Mouse (Mus musculus) neural tube, embryonic 13.5 days (tissue): ENCODE data around the gene Trmt112. TPM values are rescaled to one million over a fixed set of nuclear protein-coding genes. Genes with fewer than 3 reads are reported as not detected.

Source experiments
- ATAC-seq: fragments of 200-750 bp; cut with Nextera tagmentation; 2 replicates; pipeline ENCODE4 v1.8.0; 2017; ENCODE audit warnings: low read depth, mild to moderate bottlenecking, moderate TSS enrichment, moderate library complexity
- H3K27ac ChIP-seq: fragments of 300-500 bp; sonication (generic); replicated peaks from 2 replicates; pipeline ENCODE4 v1.5.1; 2015; ENCODE audit warnings: moderate library complexity, mild to moderate bottlenecking, inconsistent platforms
- H3K27me3 ChIP-seq: fragments of 300-500 bp; sonication (generic); 2 replicates; pipeline ENCODE4 v1.6.1; 2015; ENCODE audit warnings: mild to moderate bottlenecking, inconsistent platforms
- H3K36me3 ChIP-seq: fragments of 300-500 bp; sonication (generic); 2 replicates; pipeline ENCODE4 v1.6.1; 2015; ENCODE audit warnings: mild to moderate bottlenecking, inconsistent platforms
- H3K4me1 ChIP-seq: fragments of 300-500 bp; sonication (generic); replicated peaks from 2 replicates; pipeline ENCODE4 v1.6.1; 2015; ENCODE audit warnings: inconsistent platforms
- H3K4me2 ChIP-seq: fragments of 300-500 bp; sonication (generic); 2 replicates; pipeline ENCODE4 v1.6.1; 2015; ENCODE audit warnings: inconsistent platforms, mild to moderate bottlenecking, moderate library complexity
- H3K4me3 ChIP-seq: fragments of 300-500 bp; sonication (generic); 2 replicates; pipeline ENCODE4 v1.5.1; 2015; ENCODE audit warnings: mild to moderate bottlenecking, inconsistent platforms
- H3K9ac ChIP-seq: fragments of 300-500 bp; sonication (generic); 2 replicates; pipeline ENCODE4 v1.6.1; 2015; ENCODE audit warnings: moderate library complexity, mild to moderate bottlenecking, inconsistent platforms
- H3K9me3 ChIP-seq: fragments of 300-500 bp; sonication (generic); 2 replicates; pipeline ENCODE4 v1.6.1; 2016; ENCODE audit warnings: inconsistent platforms
- WGBS: fragments of 180-500 bp; shearing (Covaris S2); methylation state at CpG from one replicate; pipeline ENCODE4 v1.1.7; 2015; 5-methylcytosine and 5-hydroxymethylcytosine counted together
- polyA plus RNA-seq: library from polyadenylated mRNA; unstranded; fragments of >200 nt; fragmentation: Nextera tagmentation; extraction: Ambion mirVana; gene quantifications from 2 replicates; pipeline ENCODE4 v1.2.1, GENCODE M21; 2015

Trmt112 gene
- polyA plus RNA-seq, 1 experiment from 2014 or later = 117 TPM

DNA sequence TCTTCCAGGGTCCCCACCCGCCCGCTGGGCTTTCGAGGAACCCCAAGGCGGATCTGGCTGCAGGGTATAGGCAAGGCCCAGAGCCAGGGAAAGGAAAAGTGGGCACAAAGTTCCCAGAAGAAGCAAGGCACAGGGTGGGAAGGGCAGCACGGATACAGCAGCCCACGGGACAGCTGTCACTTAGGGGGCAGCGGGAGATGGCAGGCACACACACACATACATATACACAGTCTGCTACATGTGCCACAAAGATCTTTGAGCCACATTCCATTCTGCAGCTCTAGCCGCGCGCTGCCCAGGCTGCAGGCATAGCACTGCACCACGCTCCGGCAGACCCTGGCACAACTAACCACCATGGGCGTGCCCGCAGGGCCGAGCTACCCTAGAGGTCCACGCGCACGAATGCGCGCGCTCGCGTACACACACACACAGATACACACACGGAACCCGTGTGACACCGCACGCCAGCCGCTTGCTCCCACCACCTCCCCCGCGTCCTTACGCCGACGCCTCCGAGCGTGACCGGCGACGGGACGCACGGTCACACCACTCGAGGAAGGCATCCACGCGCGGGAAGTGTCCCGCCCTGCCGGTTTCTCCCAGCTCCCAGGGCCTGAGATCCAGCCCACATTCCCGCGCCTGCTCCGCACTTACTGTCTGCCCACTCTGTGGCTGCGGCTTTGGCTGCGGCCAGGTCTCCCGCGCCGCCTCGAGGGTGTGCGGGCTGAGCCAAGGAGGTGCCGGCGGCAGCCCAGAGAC lies 24.1 kb downstream of the Trmt112 start:
- 3% methylated on average over 58 of the region's 58 CpGs for WGBS
- no peaks in the 10 kb centered on the region for H3K9me3 ChIP-seq
- peaks cover 81% of the 10 kb centered on the region for H3K27me3 ChIP-seq
- H3K27ac ChIP-seq = no peak overlapping the region
- peak overlapping the region; percentile 75 for H3K9ac ChIP-seq
- H3K4me2 ChIP-seq = peak overlapping the region; percentile 69
- H3K4me3 ChIP-seq = peak overlapping the region; percentile 42
- H3K4me1 ChIP-seq = peaks cover 25% of the 10 kb centered on the region
- ATAC-seq = peak; percentile 72
- H3K36me3 ChIP-seq = no peaks in the 10 kb centered on the region; the same call in 1 of the 2 replicates

DNA sequence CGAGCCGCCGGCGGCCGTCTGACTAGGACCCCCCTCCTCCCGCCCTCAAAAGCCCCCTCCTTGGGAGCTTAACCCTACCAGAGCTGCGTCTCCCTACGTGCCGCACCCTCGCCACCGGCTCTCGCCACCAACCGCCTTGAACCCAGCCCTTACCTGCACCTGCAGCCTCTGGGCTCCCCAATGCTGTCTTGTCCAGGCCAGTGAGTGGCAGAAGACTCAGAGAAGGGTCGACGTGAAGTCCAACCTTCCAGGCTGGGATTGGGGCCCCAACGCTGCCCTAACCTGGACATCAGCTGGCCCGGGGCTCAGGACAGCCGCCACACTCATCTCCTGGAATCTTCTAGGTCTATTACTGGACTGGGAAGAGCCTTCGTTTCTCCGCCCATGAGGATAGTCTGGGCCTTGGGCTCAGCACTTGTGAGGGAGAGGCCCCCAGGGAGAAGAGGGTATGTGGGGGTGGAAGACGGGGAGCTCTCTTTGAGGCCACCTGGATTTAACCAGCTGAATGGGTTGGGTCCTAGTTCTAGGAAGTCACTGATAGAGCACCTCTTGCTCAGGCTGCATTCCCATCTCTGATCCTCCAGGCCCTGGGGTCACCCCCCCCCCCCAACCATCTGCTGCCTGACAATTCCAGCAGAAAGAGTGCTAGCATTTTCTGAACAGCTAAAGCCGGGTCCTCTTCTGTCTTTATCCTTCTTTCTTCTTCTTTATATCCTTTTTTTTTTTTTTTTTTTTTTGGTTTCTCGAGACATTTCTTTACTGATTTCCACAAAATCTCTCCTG lies 24.9 kb downstream of the Trmt112 start, which contains the start of gene Kcnk4:
TSS of gene Kcnk4 (minus strand) at position 321 of the 783 bp plus-strand sequence.
- H3K9me3 ChIP-seq = no peaks in the 10 kb centered on the region
- peaks cover 33% of the 10 kb centered on the region for H3K4me1 ChIP-seq
- peak within 1 kb of the TSS; percentile 42 for H3K4me3 ChIP-seq
- 11% methylated on average over 23 of the region's 23 CpGs for WGBS
- no peaks in the 10 kb centered on the region; the same call in 1 of the 2 replicates for H3K36me3 ChIP-seq
- H3K27me3 ChIP-seq = peaks cover 74% of the 10 kb centered on the region
- peak within 1 kb of the TSS; percentile 69 for H3K4me2 ChIP-seq
- no peak within 1 kb of the TSS for H3K27ac ChIP-seq
- H3K9ac ChIP-seq = peak within 1 kb of the TSS; percentile 75
- no peak for ATAC-seq

DNA sequence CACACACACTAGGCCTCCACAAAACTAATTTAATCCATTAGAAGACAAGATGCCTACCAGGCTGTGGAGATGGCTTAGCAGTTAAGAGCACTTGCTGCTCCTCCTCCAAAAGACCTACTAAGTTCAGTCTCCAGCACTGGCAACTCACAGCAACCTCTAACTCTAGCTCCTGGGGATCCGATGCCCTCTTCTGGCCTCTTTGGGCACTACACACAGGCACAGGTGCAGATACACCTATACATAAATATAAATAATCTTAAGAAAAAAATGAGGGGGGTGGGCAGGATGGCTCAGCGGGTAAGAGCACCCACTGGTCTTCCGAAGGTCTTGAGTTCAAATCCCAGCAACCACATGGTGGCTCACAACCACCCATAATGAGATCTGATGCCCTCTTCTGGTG lies 26.8 kb downstream of the Trmt112 start:
- H3K9ac ChIP-seq = no peak overlapping the region
- H3K4me3 ChIP-seq = no peak overlapping the region
- no peak for ATAC-seq
- peaks cover 50% of the 10 kb centered on the region for H3K4me1 ChIP-seq
- peaks cover 59% of the 10 kb centered on the region for H3K27me3 ChIP-seq
- H3K36me3 ChIP-seq = no peaks in the 10 kb centered on the region; the same call in 1 of the 2 replicates
- 27% methylated on average over 3 of the region's 3 CpGs for WGBS
- H3K4me2 ChIP-seq = no peak overlapping the region
- no peaks in the 10 kb centered on the region for H3K9me3 ChIP-seq
- H3K27ac ChIP-seq = no peak overlapping the region

DNA sequence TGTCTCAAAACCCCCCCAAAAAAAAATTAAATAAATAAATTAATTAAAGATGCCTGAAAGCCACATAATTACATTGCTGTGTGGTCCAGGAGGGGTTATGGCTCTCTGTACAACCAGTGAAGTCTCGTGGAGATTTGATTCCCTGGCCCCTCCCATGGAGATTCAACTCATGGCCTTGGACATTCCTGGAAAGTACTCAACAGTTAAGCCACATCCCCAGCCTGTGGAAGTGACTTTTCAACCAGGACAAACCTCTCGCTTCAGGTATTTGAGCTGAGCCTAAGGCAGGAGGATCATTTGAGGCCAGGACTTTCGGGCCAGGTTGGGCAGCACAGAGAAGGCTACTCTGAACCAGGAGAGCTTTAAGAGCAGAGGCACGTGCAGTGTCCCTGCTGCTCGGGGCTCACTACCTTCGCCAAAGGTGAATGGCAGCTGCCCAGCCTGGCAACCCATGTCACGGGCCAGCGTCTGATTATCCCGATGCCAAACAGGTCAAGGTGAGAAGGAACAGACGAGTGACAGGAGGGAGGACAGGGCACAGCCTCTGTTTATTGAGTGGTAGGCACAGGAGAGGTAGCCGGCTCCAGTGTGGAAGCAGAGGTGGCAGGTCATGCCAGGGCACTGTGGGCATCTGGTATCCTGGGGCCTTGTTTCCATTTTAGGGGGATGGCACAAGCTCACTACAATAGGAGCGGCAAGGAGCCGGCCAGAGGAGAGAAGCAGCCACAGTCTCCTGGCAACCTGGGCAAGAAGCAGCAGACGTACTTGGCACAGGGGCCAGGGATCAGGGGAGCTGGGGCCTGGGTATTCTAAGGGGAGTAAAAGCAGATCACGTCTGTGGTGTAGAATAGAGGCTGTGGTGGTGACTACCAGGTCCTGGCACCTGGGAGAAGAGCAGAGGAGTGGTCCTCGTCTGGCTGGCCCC lies 28.3 kb downstream of the Trmt112 start:
- H3K36me3 ChIP-seq = no peaks in the 10 kb centered on the region; the same call in 1 of the 2 replicates
- no peaks in the 10 kb centered on the region for H3K9me3 ChIP-seq
- no peak overlapping the region for H3K4me3 ChIP-seq
- H3K27me3 ChIP-seq = peaks cover 44% of the 10 kb centered on the region
- no peak overlapping the region for H3K27ac ChIP-seq
- H3K4me1 ChIP-seq = peaks cover 54% of the 10 kb centered on the region
- H3K4me2 ChIP-seq = 0 out of 2 replicates have a peak overlapping the region, but pooled peaks have one; percentile 4
- WGBS = 81% methylated on average over 16 of the region's 16 CpGs
- H3K9ac ChIP-seq = peak overlapping the region; percentile 47
- ATAC-seq = no peak

DNA sequence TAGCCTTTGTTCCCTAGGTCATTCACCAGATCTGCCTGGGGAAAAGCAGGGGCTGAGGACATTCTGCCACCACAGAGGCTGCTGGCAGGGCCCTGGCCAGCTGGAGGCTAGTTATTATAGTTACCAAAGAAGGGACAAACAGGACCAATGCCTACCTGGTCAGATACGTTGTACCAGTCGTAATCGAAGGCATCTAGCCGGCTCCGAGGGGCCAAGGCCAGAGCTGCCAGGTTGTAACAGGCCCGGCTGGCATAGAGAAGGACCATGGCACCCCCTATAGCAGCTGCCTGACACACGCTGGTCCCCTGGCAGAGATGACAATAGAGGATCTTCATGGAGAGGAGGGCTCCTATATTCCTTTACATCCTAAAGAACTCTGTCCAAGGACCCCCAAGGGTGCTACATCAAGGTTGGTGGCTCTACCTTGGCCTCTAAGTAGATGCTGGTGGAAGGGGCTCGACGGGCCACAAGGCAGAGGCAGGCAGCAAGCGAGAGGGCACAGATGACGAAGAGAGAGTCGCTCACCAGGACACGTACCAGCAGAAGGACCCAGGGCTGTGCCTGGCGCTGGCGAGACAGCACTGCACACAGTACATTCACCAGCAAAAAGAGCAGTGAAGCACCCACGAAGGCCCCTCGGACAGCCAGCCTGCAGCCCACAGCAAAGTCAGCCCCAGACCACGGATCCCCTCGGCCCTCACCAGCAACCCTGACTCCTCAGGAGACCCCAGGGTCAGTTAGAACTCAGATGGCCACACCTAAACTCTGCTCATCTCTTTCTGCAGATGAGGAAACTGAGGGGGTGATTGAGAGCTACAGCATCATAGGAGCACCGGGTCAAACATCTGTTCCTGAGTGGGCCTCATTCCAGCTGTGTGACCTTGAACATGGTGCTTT lies 29.9 kb downstream of the Trmt112 start:
- Histone ChIP-seq H3K36me3 (no peaks in the 10 kb centered on the region; the same call in 1 of the 2 replicates), H3K9me3 (no peaks in the 10 kb centered on the region), H3K27ac (no peak overlapping the region), H3K4me1 (peaks cover 47% of the 10 kb centered on the region), H3K9ac (peak overlapping the region; percentile 91), H3K27me3 (peaks cover 29% of the 10 kb centered on the region), H3K4me2 (peak overlapping the region; percentile 99), H3K4me3 (peak overlapping the region; percentile 70)
- no peak for ATAC-seq
- WGBS = 88% methylated on average over 20 of the region's 20 CpGs

DNA sequence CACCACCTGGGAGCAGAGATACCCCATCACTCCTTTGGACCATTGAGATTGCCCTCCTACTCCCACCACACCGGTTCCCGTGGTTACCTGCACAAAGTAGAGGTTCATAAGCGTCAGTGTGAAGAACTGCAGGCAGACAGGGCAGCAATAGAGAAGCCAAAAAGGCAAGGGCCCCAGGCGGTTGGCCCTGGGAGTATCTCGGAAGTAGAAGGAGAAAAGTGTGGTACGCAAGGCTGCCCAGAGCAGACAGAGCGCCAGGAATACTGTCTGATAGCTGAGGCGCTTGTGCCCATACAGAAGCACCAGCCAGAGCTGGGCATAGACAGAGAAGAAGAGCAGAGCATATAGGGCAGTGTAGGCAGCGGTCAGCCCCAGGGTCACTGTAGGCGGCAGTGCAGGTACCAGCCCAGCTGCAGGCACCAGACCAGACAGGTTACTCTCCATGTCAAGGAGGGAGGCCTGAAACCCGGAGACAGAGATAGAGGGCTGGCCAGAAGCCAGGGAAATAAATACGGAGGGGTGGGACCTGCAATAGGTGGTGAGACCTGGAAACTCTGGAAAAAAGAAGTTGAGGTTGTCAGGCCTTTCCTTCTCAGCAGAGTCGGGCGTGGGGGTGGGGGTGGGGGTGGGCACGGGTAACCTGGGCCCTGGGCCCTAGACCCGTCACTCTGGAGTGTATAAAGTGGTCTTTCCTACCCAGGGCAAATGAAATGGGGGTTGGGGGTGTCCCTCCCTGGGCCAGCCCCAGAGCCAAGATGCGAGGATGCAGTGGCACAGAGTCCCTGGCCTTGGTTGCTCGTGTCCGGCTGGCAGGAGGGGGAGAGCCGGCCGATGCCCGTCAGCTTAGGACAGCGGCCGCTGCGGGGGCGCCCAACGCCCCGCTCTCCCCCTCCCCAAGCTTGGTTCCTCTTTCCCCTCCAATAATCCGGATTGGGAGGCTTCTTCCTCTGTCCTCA lies 31.2 kb downstream of the Trmt112 start:
- no peaks in the 10 kb centered on the region for H3K9me3 ChIP-seq
- peaks cover 44% of the 10 kb centered on the region for H3K4me1 ChIP-seq
- H3K9ac ChIP-seq = peak overlapping the region; percentile 91
- 23% methylated on average over 24 of the region's 29 CpGs for WGBS
- ATAC-seq = peak; percentile 36
- peak overlapping the region; percentile 78 for H3K27ac ChIP-seq
- H3K4me2 ChIP-seq = peak overlapping the region; percentile 99
- peaks cover 15% of the 10 kb centered on the region for H3K27me3 ChIP-seq
- peak overlapping the region; percentile 70 for H3K4me3 ChIP-seq
- H3K36me3 ChIP-seq = peaks cover 4% of the 10 kb centered on the region

DNA sequence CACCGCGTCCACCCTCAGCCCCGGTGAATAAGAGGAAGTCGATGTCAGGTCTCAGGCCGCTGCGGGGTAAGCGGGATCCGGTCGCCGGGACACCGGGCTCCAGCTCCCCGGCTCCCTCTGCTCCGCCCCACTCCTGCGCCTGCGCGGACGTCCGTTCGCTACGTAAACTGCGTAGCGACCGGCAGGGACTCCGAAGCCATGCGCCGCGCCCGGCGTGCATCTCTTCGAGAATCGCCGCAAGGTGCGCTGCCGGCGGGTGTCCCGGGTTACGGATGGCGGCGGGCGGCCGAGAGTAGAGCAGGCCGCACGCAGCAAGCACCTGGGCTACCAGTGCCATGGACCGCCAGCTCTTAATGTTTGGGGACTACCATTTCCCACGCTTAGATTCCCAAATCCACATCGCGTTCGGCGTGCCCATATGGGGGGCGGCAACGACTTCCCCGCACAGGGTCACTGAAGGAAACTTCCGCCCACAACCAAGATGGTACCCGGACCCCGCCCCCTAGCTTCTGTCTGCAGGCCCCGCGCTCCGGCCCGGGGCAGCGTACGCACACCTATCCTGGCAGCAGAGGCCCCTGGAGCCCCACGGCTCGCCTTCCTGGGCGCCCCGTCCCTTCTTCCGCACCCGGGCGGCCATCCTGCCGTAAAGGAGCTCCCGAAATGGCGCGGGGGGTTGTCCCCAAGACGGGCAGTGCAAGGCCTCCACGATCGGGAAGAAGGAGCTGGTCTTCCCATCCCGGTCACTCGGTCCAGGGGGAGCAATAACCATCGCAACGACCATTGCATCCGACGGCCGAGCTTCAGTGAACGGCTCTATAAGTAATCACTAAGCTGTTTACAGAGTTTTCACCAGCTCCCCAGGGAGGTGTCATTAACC lies 32.1 kb downstream of the Trmt112 start, which contains the start of gene Bad:
TSS of gene Bad (plus strand) at position 490 of the 877 bp plus-strand sequence.
- peaks cover 44% of the 10 kb centered on the region for H3K4me1 ChIP-seq
- ATAC-seq = peak; percentile 88
- under 1% methylated on average over 83 of the region's 83 CpGs for WGBS

DNA sequence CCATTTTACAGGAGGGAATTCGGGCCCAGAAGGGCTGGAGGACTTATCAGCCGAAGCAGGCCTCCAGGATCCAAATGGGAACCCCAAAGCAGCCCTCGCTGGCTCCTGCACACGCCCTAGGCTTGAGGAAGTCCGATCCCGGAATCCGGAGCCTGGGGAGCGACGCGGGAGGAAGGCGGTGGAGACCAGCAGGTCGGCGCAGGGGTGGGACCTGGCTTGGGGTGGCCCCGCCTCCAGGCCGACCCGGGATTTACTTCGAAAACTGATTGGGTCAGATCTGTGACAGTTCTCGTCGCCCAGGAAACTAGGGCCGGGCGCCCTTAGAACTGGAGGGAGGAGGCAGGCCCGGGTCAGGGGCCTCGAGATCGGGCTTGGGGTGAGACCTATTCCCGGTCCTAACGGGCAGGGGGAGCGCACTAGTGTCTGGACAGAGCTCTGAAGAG lies 32.8 kb downstream of the Trmt112 start, which contains the start of gene Gpr137:
TSS of gene Gpr137 (minus strand) at position 232 of the 443 bp plus-strand sequence.
- Histone ChIP-seq H3K9ac (peak within 1 kb of the TSS; percentile 91), H3K27me3 (0 out of 2 replicates have a peak, but pooled peaks cover under 1% of the 10 kb centered on the region), H3K4me2 (peak within 1 kb of the TSS; percentile 99), H3K36me3 (peaks cover 13% of the 10 kb centered on the region), H3K4me1 (peaks cover 44% of the 10 kb centered on the region), H3K27ac (peak within 1 kb of the TSS; percentile 96), H3K4me3 (peak within 1 kb of the TSS; percentile 70), H3K9me3 (no peaks in the 10 kb centered on the region)
- peak; percentile 82 for ATAC-seq
- WGBS = under 1% methylated on average over 27 of the region's 27 CpGs

More for the DNA sequence above, 32.1 kb downstream of the Trmt112 start, which contains the start of gene Bad:
- Histone ChIP-seq H3K27ac (peak within 1 kb of the TSS; percentile 96), H3K27me3 (peaks cover 7% of the 10 kb centered on the region; the same call in 1 of the 2 replicates), H3K9me3 (no peaks in the 10 kb centered on the region), H3K4me2 (peak within 1 kb of the TSS; percentile 99), H3K36me3 (peaks cover 10% of the 10 kb centered on the region), H3K4me3 (peak within 1 kb of the TSS; percentile 70), H3K9ac (peak within 1 kb of the TSS; percentile 91)

DNA sequence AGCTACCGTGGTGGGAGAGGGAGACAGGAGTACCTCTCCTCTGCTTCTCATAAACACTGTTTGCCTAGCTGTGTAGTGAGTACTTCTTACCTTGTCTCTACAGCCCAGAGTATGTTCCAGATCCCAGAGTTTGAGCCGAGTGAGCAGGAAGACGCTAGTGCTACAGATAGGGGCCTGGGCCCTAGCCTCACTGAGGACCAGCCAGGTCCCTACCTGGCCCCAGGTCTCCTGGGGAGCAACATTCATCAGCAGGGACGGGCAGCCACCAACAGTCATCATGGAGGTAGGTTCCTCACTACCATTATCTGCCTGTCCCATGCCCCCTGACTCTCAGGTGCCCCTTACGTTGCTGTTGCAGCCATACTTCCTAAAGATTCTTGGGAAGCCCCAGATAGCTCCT lies 33.3 kb downstream of the Trmt112 start:
- Histone ChIP-seq H3K4me2 (peak overlapping the region; percentile 99), H3K9ac (peak overlapping the region; percentile 91), H3K36me3 (peaks cover 13% of the 10 kb centered on the region), H3K9me3 (no peaks in the 10 kb centered on the region), H3K27ac (peak overlapping the region; percentile 96), H3K27me3 (no peaks in the 10 kb centered on the region), H3K4me1 (peaks cover 44% of the 10 kb centered on the region), H3K4me3 (peak overlapping the region; percentile 70)
- 0 out of 2 replicates have a peak, but pooled peaks have one; percentile 1 for ATAC-seq
- 31% methylated on average over 5 of the region's 5 CpGs for WGBS
